Mouse (Mus musculus) kidney, adult 2 months (tissue): ENCODE measurements around the gene Rab23.

Experiments
- CTCF ChIP-seq: fragments of 200-500 bp; conservative IDR thresholded peaks from 2 replicates; pipeline ENCODE4 v1.5.1; 2011; ENCODE audit warnings: low read depth, mild to moderate bottlenecking, control low read depth, low read length, moderate library complexity, mixed read lengths; ENCODE audit not compliant: insufficient read depth, insufficient read length
- POLR2A ChIP-seq: fragments of 200-500 bp; IDR thresholded peaks from one replicate; pipeline ENCODE4 v1.6.1; 2011; ENCODE audit warnings: low read depth, low read length, control low read depth

GRCm38 (mm10) chr1:33745901-33746300 lies 26.2 kb downstream of the Rab23 start:
- TF ChIP-seq POLR2A, result no peak
- TF ChIP-seq CTCF, result no peak
